Mouse (Mus musculus) cerebellum, postnatal 25 days (tissue): ENCODE measurements at regions not wholly inside any gene's neighbourhood (a gene's known extent, or its start where the extent isn't known, plus 50 kb on each side); places are given as distances from the start of the nearest gene placed in this dataset.

Source experiments
- DNase-seq, 2 experiments: peaks; one replicate each; pipeline ENCODE4 v3.0.0; 2021; ENCODE audit warnings: mixed read lengths in 2 of 2

GRCm38 (mm10) chr16:95647854-95648253, 54.0 kb upstream of the Ets2 start:
- DNase-seq = peak; percentile 90 to 92

GRCm38 (mm10) chr16:95642784-95643590, 56.6 kb upstream of the Erg start:
- no peak for DNase-seq

GRCm38 (mm10) chr16:95640670-95641069, 54.3 kb upstream of the Erg start:
- no peak for DNase-seq

- DNase-seq = no peak
Measured at GRCm38 (mm10) chr16:95639677-95640076, 53.3 kb upstream of the Erg start.

- no peak for DNase-seq
Measured at GRCm38 (mm10) chr16:95637850-95638249, 51.5 kb upstream of the Erg start.

GRCm38 (mm10) chr16:95636615-95637014, 50.2 kb upstream of the Erg start:
- DNase-seq = no peak
